Mouse (Mus musculus) heart, embryonic 11.5 days (tissue): ENCODE results near the gene S100pbp. TPM values are rescaled to one million over a fixed set of nuclear protein-coding genes. Genes with fewer than 3 reads are reported as not detected.
A peak's percentile ranks its signal among the peaks of the same experiment; 100 is the strongest.

ENCODE experiments used
- ATAC-seq: fragments of 200-750 bp; cut with Nextera tagmentation; replicated peaks from 2 replicates; pipeline ENCODE4 v1.8.0; 2017; ENCODE audit warnings: moderate library complexity; ENCODE audit not compliant: insufficient number of reproducible peaks, low FRiP score, low TSS enrichment
- H3K27ac ChIP-seq: fragments of 300-500 bp; sonication (generic); 2 replicates; pipeline ENCODE4 v1.5.1; 2014; ENCODE audit warnings: mild to moderate bottlenecking, low read depth, low read length
- H3K27me3 ChIP-seq: fragments of 300-500 bp; sonication (generic); 2 replicates; pipeline ENCODE4 v1.6.1; 2014; ENCODE audit warnings: mild to moderate bottlenecking, low read length, mixed read lengths; ENCODE audit not compliant: control insufficient read depth, insufficient read depth
- H3K36me3 ChIP-seq: fragments of 300-500 bp; sonication (generic); 2 replicates; pipeline ENCODE4 v1.6.1; 2014; ENCODE audit warnings: mild to moderate bottlenecking, low read length, moderate library complexity, mixed read lengths; ENCODE audit not compliant: control insufficient read depth, insufficient read depth
- H3K4me1 ChIP-seq: fragments of 300-500 bp; sonication (generic); 2 replicates; pipeline ENCODE4 v1.6.1; 2014; ENCODE audit warnings: low read length; ENCODE audit not compliant: control insufficient read depth, insufficient read depth
- H3K4me2 ChIP-seq: fragments of 300-500 bp; sonication (generic); 2 replicates; pipeline ENCODE4 v1.6.1; 2014; ENCODE audit warnings: mild to moderate bottlenecking, moderate library complexity
- H3K4me3 ChIP-seq: fragments of 300-500 bp; sonication (generic); 2 replicates; pipeline ENCODE4 v1.5.1; 2014; ENCODE audit warnings: low read depth, low read length
- H3K9ac ChIP-seq: fragments of 300-500 bp; sonication (generic); 2 replicates; pipeline ENCODE4 v1.6.1; 2014; ENCODE audit warnings: mild to moderate bottlenecking, low read depth, low read length, moderate library complexity
- H3K9me3 ChIP-seq: fragments of 300-500 bp; sonication (generic); replicated peaks from 2 replicates; pipeline ENCODE4 v1.6.1; 2016; ENCODE audit warnings: low read length; ENCODE audit not compliant: control insufficient read depth
- WGBS: fragments of 180-500 bp; shearing (Covaris S2); extraction: QIAGEN DNeasy Blood & Tissue Kit; methylation state at CpG from one replicate; pipeline ENCODE4 v1.1.7; 2014; ENCODE audit not compliant: insufficient replicate concordance; 5-methylcytosine and 5-hydroxymethylcytosine counted together
- polyA plus RNA-seq: library from polyadenylated mRNA; unstranded; fragments of >200 nt; fragmentation: Nextera tagmentation; extraction: Ambion mirVana; gene quantifications from 2 replicates; pipeline ENCODE4 v1.2.1, GENCODE M21; 2014

S100pbp gene
- polyA plus RNA-seq, 1 experiment from 2014 or later: 18.7 TPM

GRCm38 (mm10) chr4:129141560-129142438, 47.7 kb downstream of the S100pbp start:
- Histone ChIP-seq H3K4me3 (no peak overlapping the region), H3K9me3 (no peaks in the 10 kb centered on the region)

DNA sequence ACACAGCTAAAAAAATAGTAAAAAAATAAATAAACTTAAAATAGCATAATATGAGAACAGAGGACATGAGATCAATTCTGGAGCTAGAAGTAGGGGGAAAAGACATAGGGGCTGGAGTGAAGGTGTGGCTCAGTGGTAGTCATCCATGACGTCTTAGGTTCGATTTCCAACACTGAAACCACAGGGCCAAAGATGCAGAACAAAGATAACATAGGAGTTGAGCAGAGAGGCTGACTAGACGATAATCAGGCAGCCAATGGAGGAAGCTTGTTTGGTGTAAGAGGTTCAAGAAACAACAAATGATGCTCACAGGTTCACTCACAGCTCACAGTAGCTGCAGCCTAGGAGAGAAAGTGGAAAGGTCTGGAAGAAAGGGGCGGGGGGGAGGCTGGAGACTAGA, 48.7 kb downstream of the S100pbp start:
- WGBS: 80% methylated on average over 4 of the region's 4 CpGs
- no peak overlapping the region for H3K4me3 ChIP-seq
- no peak overlapping the region for H3K4me2 ChIP-seq
- no peak overlapping the region for H3K27ac ChIP-seq
- peaks cover 36% of the 10 kb centered on the region for H3K4me1 ChIP-seq
- H3K9ac ChIP-seq: no peak overlapping the region
- H3K9me3 ChIP-seq: no peaks in the 10 kb centered on the region
- no peaks in the 10 kb centered on the region; the same call in 1 of the 2 replicates for H3K36me3 ChIP-seq
- no peak for ATAC-seq
- H3K27me3 ChIP-seq: peaks cover 31% of the 10 kb centered on the region

More at GRCm38 (mm10) chr4:129141560-129142438, 47.7 kb downstream of the S100pbp start:
- Histone ChIP-seq H3K4me2 (peak overlapping the region; percentile 0; the same call in 1 of the 2 replicates), H3K27ac (peak overlapping the region; percentile 50; the same call in 1 of the 2 replicates), H3K9ac (0 out of 2 replicates have a peak overlapping the region, but pooled peaks have one; percentile 34), H3K27me3 (peaks cover 25% of the 10 kb centered on the region), H3K4me1 (peaks cover 36% of the 10 kb centered on the region), H3K36me3 (no peaks in the 10 kb centered on the region; the same call in 1 of the 2 replicates)
- 59% methylated on average over 17 of the region's 17 CpGs for WGBS
- no peak for ATAC-seq

GRCm38 (mm10) chr4:129139642-129140041, 49.9 kb downstream of the S100pbp start:
- Histone ChIP-seq H3K9me3 (no peaks in the 10 kb centered on the region), H3K4me3 (no peak overlapping the region), H3K27me3 (peaks cover 41% of the 10 kb centered on the region), H3K9ac (no peak overlapping the region), H3K27ac (no peak overlapping the region), H3K36me3 (no peaks in the 10 kb centered on the region), H3K4me2 (no peak overlapping the region), H3K4me1 (peaks cover 36% of the 10 kb centered on the region)
- no peak for ATAC-seq
- WGBS: 60% methylated on average over 5 of the region's 5 CpGs

- Histone ChIP-seq H3K27ac (no peak overlapping the region), H3K9ac (peak overlapping the region; percentile 69; the same call in 1 of the 2 replicates), H3K4me3 (peak overlapping the region; percentile 65), H3K9me3 (no peaks in the 10 kb centered on the region), H3K27me3 (peaks cover 41% of the 10 kb centered on the region), H3K36me3 (no peaks in the 10 kb centered on the region), H3K4me2 (peak overlapping the region; percentile 90), H3K4me1 (peaks cover 33% of the 10 kb centered on the region)
- 42% methylated on average over 14 of the region's 14 CpGs for WGBS
- ATAC-seq: no peak
These were observed 51.9 kb downstream of the S100pbp start for GRCm38 (mm10) chr4:129137392-129138321.

DNA sequence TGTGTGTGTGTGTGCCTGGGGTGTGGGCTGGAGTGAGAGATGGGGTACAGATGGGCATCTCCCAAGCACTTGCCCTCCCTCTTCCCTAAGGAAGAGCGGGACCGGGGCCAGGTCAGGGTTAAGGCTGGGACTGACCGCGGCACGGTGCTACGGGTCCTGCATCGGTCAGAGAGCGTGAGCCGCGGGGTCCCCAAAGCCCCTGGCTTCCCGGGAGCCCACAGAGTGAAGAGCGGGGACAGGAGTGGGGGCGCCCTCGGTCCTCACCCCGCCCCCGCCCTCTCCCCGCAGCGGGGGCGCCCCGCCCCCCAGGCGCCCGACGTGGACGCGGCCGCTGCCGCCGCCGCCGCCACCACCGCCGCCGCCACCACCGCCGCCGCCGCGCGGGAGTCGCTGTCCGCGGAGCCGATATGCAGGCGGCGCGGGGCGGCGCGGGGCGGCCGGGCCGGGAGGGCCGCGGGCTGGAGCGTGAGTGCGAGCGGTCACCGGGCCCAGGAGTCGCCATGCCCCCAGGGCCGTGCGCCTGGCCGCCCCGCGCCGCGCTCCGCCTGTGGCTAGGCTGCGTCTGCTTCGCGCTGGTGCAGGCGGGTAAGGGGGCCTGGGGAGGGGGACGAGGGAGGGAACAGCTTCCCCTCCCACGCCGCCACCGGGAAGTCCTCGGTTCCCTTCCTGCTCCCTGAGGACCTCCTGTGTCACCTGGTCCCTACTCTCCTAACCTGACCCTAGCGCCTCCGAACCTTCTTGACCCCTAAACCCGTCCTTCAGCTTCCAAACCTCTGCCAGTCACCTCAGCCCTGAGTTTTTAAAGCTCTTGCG, 52.7 kb downstream of the S100pbp start, which contains the start of gene Fndc5:
Fndc5 (plus strand) TSS at position 421 of the 813 bp plus-strand sequence.
- Histone ChIP-seq H3K4me1 (peaks cover 29% of the 10 kb centered on the region), H3K4me3 (peak within 1 kb of the TSS; percentile 65), H3K9ac (peak within 1 kb of the TSS; percentile 69), H3K4me2 (peak within 1 kb of the TSS; percentile 90), H3K27ac (no peak within 1 kb of the TSS), H3K36me3 (no peaks in the 10 kb centered on the region), H3K27me3 (peaks cover 46% of the 10 kb centered on the region), H3K9me3 (no peaks in the 10 kb centered on the region)
- WGBS: 1% methylated on average over 62 of the region's 80 CpGs
- ATAC-seq: no peak; the same call in 1 of the 2 replicates

- Histone ChIP-seq H3K4me3 (peak overlapping the region; percentile 65), H3K9ac (peak overlapping the region; percentile 69; the same call in 1 of the 2 replicates), H3K27me3 (peaks cover 50% of the 10 kb centered on the region), H3K9me3 (no peaks in the 10 kb centered on the region), H3K4me2 (peak overlapping the region; percentile 90), H3K36me3 (no peaks in the 10 kb centered on the region), H3K4me1 (peaks cover 23% of the 10 kb centered on the region), H3K27ac (no peak overlapping the region)
- 19% methylated on average over 9 of the region's 9 CpGs for WGBS
- no peak for ATAC-seq
These were observed 53.3 kb downstream of the S100pbp start for GRCm38 (mm10) chr4:129136189-129136578.

- WGBS: 49% methylated on average over 2 of the region's 2 CpGs
- H3K4me3 ChIP-seq: no peak overlapping the region
- peaks cover 50% of the 10 kb centered on the region for H3K27me3 ChIP-seq
- H3K4me1 ChIP-seq: peaks cover 23% of the 10 kb centered on the region
- no peak overlapping the region for H3K9ac ChIP-seq
- ATAC-seq: no peak
- no peaks in the 10 kb centered on the region for H3K9me3 ChIP-seq
- no peak overlapping the region for H3K27ac ChIP-seq
- H3K36me3 ChIP-seq: no peaks in the 10 kb centered on the region
- H3K4me2 ChIP-seq: no peak overlapping the region
These were observed 53.9 kb downstream of the S100pbp start for GRCm38 (mm10) chr4:129135637-129136036.
